Mouse (Mus musculus) lung, postnatal 0 days (tissue): ENCODE measurements around the gene Mtmr14. TPM values are rescaled to one million over a fixed set of nuclear protein-coding genes. Genes with fewer than 3 reads are reported as not detected.

Source experiments
- ATAC-seq: fragments of 200-750 bp; cut with Nextera tagmentation; 2 replicates; pipeline ENCODE4 v1.8.0; 2017; ENCODE audit warnings: moderate library complexity
- DNase-seq: peaks from one replicate; pipeline ENCODE4 v3.0.0-alpha.2; 2016; ENCODE audit warnings: low spot score
- H3K27ac ChIP-seq: fragments of 300-500 bp; sonication (generic); 2 replicates; pipeline ENCODE4 v1.5.1; 2014; ENCODE audit warnings: antibody characterized with exemption, mild to moderate bottlenecking, low read length, mixed read lengths
- H3K27me3 ChIP-seq: fragments of 300-500 bp; sonication (generic); replicated peaks from 2 replicates; pipeline ENCODE4 v1.6.1; 2014; ENCODE audit warnings: low read length, mixed read lengths; ENCODE audit not compliant: insufficient read depth
- H3K36me3 ChIP-seq: fragments of 300-500 bp; sonication (generic); 2 replicates; pipeline ENCODE4 v1.6.1; 2014; ENCODE audit warnings: low read length, mixed read lengths; ENCODE audit not compliant: insufficient read depth
- H3K4me1 ChIP-seq: fragments of 300-500 bp; sonication (generic); 2 replicates; pipeline ENCODE4 v1.6.1; 2014; ENCODE audit warnings: antibody characterized with exemption, low read depth, low read length, mixed read lengths; ENCODE audit not compliant: insufficient read depth
- H3K4me2 ChIP-seq: fragments of 300-500 bp; sonication (generic); replicated peaks from 2 replicates; pipeline ENCODE4 v1.6.1; 2014; ENCODE audit warnings: low read depth, mild to moderate bottlenecking, low read length, moderate library complexity, mixed read lengths
- H3K4me3 ChIP-seq: fragments of 300-500 bp; sonication (generic); 2 replicates; pipeline ENCODE4 v1.5.1; 2014; ENCODE audit warnings: low read depth, low read length
- H3K9ac ChIP-seq: fragments of 300-500 bp; sonication (generic); replicated peaks from 2 replicates; pipeline ENCODE4 v1.6.1; 2014; ENCODE audit warnings: low read depth, mild to moderate bottlenecking
- H3K9me3 ChIP-seq: fragments of 300-500 bp; sonication (generic); 2 replicates; pipeline ENCODE4 v1.6.1; 2016; ENCODE audit warnings: low read length, mixed read lengths
- CTCF ChIP-seq: IDR thresholded peaks from 2 replicates; pipeline ENCODE4 v1.5.1; 2016; ENCODE audit warnings: antibody characterized with exemption, mild to moderate bottlenecking
- EP300 ChIP-seq: IDR thresholded peaks from 2 replicates; pipeline ENCODE4 v1.6.1; 2016; ENCODE audit warnings: antibody characterized with exemption, mild to moderate bottlenecking, control low read depth
- WGBS: fragments of 180-500 bp; shearing (Covaris S2); extraction: QIAGEN DNeasy Blood & Tissue Kit; methylation state at CpG from one replicate; pipeline ENCODE4 v1.1.7; 2014; 5-methylcytosine and 5-hydroxymethylcytosine counted together
- polyA plus RNA-seq: library from polyadenylated mRNA; unstranded; fragments of >200 nt; fragmentation: Nextera tagmentation; extraction: Ambion mirVana; gene quantifications from 2 replicates; pipeline ENCODE4 v1.2.1, GENCODE M21; 2015

The Mtmr14 gene
- polyA plus RNA-seq, 1 experiment from 2014 or later: 27.4 TPM

DNA sequence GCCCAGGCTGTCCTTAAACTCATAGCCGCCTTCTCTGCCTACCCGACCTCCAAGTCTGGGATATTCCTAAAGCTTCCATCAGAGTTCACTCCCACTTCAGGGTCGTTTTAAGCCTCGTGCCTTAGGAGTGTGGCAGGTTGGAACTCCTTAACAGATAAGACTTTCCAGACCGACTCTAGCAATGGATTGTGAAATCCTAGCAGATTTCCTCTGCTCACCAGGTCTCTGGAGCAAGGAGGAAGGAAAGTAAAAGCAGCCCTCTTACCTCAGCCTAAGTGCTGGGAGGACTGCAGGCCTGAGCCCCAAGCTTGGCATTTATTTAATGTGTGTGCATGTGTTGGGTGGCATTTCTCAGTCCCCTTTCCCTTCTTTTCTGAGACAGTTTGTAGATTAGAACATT is 13.1 kb downstream of the Mtmr14 start:
- DNase-seq: peak; percentile 42
- 59% methylated on average over 5 of the region's 5 CpGs for WGBS

DNA sequence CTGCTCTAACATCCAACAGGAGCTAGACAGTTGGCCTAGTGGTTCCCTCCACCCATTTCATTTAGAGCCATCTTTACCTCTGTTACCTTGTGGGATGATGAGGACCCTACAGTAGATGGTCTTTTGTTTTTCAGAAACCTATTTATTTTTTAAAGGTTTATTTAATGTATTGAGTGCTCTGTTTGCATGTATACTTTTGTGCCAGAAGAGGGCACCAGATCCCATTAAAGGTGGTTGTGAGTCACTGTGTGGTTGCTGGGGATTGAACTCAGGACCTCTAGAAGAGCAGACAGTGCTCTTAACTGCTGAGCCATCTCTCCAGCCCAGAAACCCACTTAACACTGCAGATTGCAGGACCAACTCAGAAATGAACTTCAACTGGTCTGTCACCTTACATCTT is 14.3 kb downstream of the Mtmr14 start:
- no peak overlapping the region for H3K4me2 ChIP-seq
- H3K9ac ChIP-seq: no peak overlapping the region
- H3K27ac ChIP-seq: no peak overlapping the region
- no peaks in the 10 kb centered on the region for H3K27me3 ChIP-seq
- no peak overlapping the region for H3K4me3 ChIP-seq
- ATAC-seq (no peak), DNase-seq (no peak)
- TF ChIP-seq CTCF (peak; percentile 35), EP300 (no peak)
- peaks cover 33% of the 10 kb centered on the region for H3K36me3 ChIP-seq
- no peaks in the 10 kb centered on the region for H3K4me1 ChIP-seq
- H3K9me3 ChIP-seq: no peaks in the 10 kb centered on the region

More for the DNA sequence above, 13.1 kb downstream of the Mtmr14 start:
- peak; percentile 67 for ATAC-seq
- no peak for TF ChIP-seq CTCF
- no peak for TF ChIP-seq EP300
- no peak overlapping the region for H3K4me3 ChIP-seq
- peaks cover 27% of the 10 kb centered on the region for H3K36me3 ChIP-seq
- H3K4me2 ChIP-seq: no peak overlapping the region
- H3K27ac ChIP-seq: no peak overlapping the region
- H3K27me3 ChIP-seq: no peaks in the 10 kb centered on the region
- H3K9me3 ChIP-seq: no peaks in the 10 kb centered on the region
- H3K9ac ChIP-seq: no peak overlapping the region
- H3K4me1 ChIP-seq: no peaks in the 10 kb centered on the region

DNA sequence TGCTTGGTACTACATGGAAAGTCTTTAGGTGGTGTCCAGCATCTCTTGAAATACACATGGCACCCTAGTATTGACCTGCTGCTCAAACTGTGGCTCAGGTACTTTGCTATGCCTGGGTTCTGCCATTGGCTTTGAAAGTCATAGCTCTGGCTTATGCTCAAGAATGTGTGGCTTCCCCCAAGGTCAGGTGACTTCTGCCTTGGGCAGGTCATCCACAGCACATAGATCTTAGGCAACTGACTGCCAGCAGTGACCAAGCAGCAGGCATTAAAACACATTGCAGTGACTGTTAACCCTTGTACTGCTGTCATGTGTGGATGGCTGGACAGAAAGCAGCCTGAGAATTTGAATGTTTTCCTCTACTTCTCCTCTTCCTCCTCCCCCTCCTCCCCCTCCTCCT is 17.3 kb downstream of the Mtmr14 start:
- no peaks in the 10 kb centered on the region for H3K27me3 ChIP-seq
- no peak for ATAC-seq
- H3K9me3 ChIP-seq: no peaks in the 10 kb centered on the region
- no peak overlapping the region for H3K27ac ChIP-seq
- no peak overlapping the region for H3K4me3 ChIP-seq
- no peak for TF ChIP-seq EP300
- TF ChIP-seq CTCF: no peak
- H3K4me1 ChIP-seq: no peaks in the 10 kb centered on the region
- no peak overlapping the region for H3K4me2 ChIP-seq
- no peak overlapping the region for H3K9ac ChIP-seq
- no peak for DNase-seq
- peaks cover 52% of the 10 kb centered on the region for H3K36me3 ChIP-seq

DNA sequence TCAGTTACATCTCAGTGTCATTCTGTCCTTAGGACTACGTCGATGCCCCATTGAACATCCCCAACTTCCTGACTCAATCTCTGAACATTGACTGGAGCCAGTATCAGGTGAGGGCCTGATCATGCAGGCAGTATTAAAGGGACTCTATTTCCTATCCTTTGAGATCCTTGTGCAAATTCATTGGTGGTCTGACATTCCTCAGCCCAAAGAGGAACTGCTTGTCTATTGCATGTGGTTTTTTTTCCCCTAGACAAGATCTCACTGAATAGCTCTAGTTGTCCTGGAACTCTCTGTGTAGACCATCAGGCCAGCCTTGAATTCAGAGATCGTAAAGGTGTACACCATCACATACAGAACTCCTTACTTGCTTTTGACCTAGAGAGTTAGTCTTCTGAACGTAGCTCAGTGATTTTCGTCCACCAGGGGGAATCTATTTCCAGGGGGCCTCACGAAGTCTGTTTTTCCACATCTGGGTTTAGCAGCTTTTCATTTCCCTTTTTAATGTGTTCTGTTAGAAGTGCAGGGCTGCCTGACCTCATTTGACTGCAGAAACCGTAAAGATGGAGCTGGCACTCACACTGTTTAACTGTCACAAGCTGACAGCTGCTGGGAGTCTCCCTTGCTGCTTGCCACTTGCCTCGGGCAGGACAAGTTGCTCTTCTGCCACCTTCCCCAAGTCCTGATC is 23.7 kb downstream of the Mtmr14 start:
- ATAC-seq: no peak
- TF ChIP-seq CTCF (no peak), EP300 (no peak)
- no peak for DNase-seq
- H3K9ac ChIP-seq: no peak overlapping the region
- 86% methylated on average over 8 of the region's 8 CpGs for WGBS
- H3K9me3 ChIP-seq: no peaks in the 10 kb centered on the region
- no peak overlapping the region for H3K4me2 ChIP-seq
- H3K4me1 ChIP-seq: no peaks in the 10 kb centered on the region
- H3K4me3 ChIP-seq: no peak overlapping the region
- peaks cover 70% of the 10 kb centered on the region for H3K36me3 ChIP-seq
- H3K27ac ChIP-seq: no peak overlapping the region
- H3K27me3 ChIP-seq: no peaks in the 10 kb centered on the region

DNA sequence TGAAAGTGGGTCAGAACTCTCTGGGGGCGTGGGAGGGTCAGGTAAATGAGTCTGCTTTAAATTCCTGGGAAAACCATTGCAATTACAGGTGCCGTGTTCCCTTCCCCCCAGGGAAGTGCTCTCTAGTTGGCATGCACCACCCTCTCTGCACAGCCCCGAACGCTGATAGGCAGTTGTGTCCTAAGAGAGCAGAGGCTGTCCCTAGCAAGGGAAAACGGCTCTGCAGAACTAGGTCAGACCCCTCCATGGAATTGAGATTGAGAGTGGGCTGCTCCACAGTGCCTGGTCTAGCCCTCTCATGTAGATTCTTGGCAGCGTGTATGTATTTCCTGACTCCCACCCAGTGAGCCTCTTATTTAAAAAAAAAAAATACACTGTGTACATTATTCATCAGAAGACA is 25.9 kb downstream of the Mtmr14 start:
- Histone ChIP-seq H3K36me3 (peaks cover 71% of the 10 kb centered on the region), H3K4me3 (no peak overlapping the region), H3K27me3 (no peaks in the 10 kb centered on the region), H3K9ac (no peak overlapping the region), H3K4me2 (no peak overlapping the region), H3K27ac (no peak overlapping the region), H3K4me1 (no peaks in the 10 kb centered on the region), H3K9me3 (no peaks in the 10 kb centered on the region)
- ATAC-seq (no peak), DNase-seq (no peak)
- no peak for TF ChIP-seq CTCF
- TF ChIP-seq EP300: no peak
- 92% methylated on average over 6 of the region's 6 CpGs for WGBS

DNA sequence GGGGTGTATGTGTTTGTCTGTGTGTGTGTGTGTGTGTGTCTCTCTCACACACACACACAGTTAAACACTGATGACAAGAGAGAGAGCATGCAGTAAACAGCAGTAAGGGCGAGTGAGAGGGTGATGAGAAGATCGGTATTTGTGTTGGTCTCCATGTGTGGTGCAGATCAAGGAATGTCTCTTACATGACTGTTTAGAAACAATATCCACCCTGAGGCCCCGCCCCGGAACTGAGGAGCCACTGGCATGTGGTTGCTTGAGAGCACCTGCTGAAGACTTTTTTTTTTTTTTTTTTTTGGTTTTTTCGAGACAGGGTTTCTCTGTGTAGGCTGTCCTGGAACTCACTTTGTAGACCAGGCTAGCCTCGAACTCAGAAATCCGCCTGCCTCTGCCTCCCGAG is 26.8 kb downstream of the Mtmr14 start:
- ATAC-seq (no peak), DNase-seq (no peak)
- Histone ChIP-seq H3K4me1 (no peaks in the 10 kb centered on the region), H3K27me3 (no peaks in the 10 kb centered on the region), H3K27ac (no peak overlapping the region), H3K9ac (no peak overlapping the region), H3K9me3 (no peaks in the 10 kb centered on the region), H3K4me3 (no peak overlapping the region), H3K4me2 (no peak overlapping the region), H3K36me3 (peaks cover 74% of the 10 kb centered on the region)
- WGBS: 91% methylated on average over 8 of the region's 8 CpGs
- TF ChIP-seq CTCF (no peak), EP300 (no peak)
